Mouse (Mus musculus) adrenal gland (tissue): Measurements from ENCODE around the gene Arl4d.
"Not testable (repeated sequence)": the region's sequence is repeated elsewhere in the genome, so short reads cannot be mapped to it uniquely, and the experiment has no call there.

Experiments used
- intact Hi-C: fragments of 180-260 bp; cut with DNase I; formaldehyde crosslinking; loops from one replicate; pipeline ENCODE4 v1.15.1; 2025

Arl4d gene

GRCm38 (mm10) chr11:101645411-101646282 lies 19.7 kb upstream of the Arl4d start:
- intact Hi-C loops = not testable (repeated sequence)

- intact Hi-C loops = not testable (repeated sequence)
Measured at GRCm38 (mm10) chr11:101646283-101646794, 19.0 kb upstream of the Arl4d start.

DNA sequence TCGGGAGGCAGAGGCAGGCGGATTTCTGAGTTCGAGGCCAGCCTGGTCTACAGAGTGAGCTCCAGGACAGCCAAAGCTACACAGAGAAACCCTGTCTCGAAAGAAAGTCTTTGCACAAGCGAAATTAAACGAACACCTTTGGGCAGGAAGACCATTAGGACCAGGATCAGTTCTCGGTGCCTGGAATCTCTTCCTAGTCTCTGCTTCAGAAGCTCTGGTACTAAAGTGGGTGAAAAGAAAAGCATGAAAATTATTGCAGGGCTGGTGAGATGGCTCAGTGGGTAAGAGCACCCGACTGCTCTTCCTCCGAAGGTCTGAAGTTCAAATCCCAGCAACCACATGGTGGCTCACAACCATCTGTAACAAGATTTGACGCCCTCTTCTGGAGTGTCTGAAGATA lies 18.2 kb upstream of the Arl4d start:
- intact Hi-C loops = not testable (repeated sequence)

DNA sequence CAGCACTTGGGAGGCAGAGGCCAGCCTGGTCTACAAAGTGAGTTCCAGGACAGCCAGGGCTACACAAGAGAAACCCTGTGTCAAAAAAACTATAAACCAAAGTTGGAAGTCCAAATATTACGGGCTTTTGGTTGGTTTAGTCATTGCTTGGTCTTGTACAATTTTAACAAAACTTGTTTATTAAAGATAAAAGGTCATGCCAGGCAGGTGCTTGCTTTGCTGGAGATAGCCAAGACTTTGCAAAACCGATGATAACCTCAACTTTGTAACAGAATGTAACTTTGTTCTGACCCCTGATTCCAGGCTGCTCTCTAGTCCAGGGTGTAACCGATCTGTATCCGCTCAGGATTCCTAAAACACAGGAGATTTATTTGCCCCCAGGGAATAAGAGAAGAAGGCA lies 9.0 kb upstream of the Arl4d start:
- intact Hi-C loops = no loop called here

DNA sequence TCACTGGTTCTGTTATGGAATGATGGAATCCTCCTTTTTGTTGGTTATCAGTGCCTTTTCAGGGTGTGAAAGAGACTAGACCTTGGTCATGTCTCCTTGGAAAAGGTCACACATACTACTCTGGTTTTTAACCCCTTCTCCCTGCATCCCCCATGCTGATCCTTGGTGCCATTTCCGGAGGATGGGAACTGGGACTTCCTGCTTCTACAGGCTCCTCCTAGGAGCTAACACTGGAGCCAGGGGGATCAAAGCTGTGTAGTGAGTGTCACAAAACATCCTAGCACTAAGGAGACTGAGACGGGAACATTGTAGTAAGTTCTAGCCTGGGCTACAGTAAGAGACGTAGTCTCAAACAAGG lies 7.8 kb upstream of the Arl4d start:
- intact Hi-C loops = no loop called here

- intact Hi-C loops = loop anchor here (1.0 kb wide), 1 partner anchor 74 kb away; the partner anchor contains the start of gene Dhx8
Measured at GRCm38 (mm10) chr11:101657886-101658750, 7.2 kb upstream of the Arl4d start.

DNA sequence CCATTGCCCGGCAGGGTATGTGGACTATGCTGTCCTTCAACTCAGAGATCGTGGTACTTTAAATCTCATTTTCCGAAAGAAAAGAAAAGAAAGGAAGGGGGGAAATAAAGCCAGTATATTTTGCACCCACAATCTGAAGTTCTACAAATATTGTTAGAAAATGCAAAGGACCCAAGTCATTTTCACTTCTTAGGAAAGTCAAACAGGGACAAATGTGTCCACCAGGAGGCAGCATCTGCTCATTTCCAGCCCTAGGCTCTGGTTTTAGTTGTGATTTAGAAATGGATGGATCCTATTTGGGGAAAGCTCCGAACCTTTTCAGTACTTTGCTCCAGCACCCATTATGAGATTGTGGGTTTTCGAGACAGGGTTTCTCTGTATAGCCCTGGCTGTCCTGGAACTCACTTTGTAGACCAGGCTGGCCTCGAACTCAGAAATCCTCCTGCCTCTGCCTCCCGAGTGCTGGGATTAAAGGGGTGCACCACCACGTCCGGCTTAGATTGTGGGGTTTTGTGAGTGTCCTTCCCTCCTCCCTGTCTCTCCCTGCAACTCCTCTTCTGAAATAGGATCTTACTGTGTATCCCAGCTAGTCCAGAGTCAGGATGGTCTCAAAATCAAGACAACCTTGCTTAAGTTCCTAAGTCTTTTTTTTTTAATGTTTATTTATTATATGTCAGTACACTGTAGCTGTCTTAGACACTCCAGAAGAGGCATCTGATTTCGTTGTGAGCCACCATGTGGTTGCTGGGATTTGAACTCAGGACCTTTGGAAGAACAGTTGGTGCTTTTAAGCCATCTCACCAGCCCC lies 6.4 kb upstream of the Arl4d start:
- intact Hi-C loops = loop anchor here (1.0 kb wide), 1 partner anchor 73 kb away; the partner anchor contains the start of gene Dhx8

- intact Hi-C loops = no loop called here
Measured at GRCm38 (mm10) chr11:101661191-101661590, 4.2 kb upstream of the Arl4d start.

- intact Hi-C loops = loop anchor here (2.0 kb wide), 1 partner anchor 63 kb away; no protein-coding TSS in a partner anchor
Measured at GRCm38 (mm10) chr11:101661786-101662185, 3.6 kb upstream of the Arl4d start.

DNA sequence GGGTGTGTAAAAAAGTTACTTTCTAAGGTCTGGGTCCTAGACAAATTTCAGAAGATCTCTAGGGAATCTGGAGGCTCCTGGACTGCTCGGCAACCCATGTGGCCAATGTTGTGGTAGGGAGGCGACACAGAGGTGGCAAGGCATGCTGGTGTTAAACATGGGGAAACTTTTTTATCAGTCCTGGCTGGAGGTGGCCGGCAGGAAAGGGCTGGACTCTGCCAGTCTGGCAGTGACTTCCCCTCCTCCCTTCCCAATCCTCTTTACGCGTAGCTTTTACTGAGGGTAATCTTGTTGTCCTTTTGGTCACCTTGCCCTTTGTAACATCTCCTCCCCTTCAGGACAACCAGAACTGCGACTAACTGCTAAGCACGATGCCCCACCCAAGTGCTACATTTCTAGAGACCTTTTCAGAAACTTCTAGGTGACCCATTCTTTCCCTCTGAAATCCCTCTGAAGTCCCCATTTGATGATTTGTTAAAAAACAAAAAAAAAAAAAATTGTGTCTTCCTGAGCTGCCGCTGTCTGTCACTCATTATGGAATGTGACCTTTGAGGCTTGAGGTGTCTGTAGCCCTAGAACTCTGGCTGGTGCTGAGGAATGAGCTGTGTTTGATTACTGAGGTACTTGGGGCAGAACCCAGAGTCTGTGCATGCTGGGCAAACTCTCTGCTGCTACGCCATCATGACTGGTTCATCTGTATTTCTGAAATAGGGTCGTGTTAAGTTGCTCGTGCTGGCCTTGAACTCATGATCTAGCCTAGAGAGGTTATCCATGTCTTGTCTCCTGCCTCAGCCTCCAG lies 1.9 kb upstream of the Arl4d start:
- intact Hi-C loops = loop anchor here (2.0 kb wide), 1 partner anchor 61 kb away; no protein-coding TSS in a partner anchor

- intact Hi-C loops = no loop called here
Measured at GRCm38 (mm10) chr11:101665636-101665992, 273 bp downstream of the Arl4d start.

DNA sequence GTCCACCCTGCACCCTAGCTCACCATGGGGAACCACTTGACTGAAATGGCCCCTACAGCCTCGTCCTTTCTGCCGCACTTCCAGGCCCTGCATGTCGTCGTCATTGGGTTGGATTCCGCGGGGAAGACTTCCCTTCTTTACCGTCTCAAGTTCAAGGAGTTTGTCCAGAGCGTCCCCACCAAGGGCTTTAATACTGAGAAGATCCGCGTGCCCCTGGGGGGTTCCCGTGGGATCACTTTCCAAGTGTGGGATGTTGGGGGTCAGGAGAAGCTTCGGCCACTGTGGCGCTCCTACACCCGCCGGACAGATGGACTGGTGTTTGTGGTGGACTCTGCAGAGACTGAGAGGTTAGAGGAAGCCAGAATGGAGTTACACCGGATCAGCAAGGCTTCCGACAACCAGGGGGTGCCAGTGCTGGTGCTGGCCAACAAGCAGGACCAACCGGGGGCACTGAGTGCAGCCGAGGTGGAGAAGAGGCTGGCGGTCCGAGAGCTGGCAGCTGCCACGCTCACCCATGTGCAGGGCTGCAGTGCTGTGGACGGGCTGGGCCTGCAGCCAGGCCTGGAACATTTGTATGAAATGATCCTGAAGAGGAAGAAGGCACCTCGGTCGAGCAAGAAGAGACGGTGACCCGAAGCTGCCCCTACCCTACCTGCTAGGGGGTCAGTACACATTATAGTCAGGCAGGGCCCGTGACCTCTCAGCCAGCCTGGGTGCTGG lies 1.4 kb downstream of the Arl4d start:
- intact Hi-C loops = no loop called here

DNA sequence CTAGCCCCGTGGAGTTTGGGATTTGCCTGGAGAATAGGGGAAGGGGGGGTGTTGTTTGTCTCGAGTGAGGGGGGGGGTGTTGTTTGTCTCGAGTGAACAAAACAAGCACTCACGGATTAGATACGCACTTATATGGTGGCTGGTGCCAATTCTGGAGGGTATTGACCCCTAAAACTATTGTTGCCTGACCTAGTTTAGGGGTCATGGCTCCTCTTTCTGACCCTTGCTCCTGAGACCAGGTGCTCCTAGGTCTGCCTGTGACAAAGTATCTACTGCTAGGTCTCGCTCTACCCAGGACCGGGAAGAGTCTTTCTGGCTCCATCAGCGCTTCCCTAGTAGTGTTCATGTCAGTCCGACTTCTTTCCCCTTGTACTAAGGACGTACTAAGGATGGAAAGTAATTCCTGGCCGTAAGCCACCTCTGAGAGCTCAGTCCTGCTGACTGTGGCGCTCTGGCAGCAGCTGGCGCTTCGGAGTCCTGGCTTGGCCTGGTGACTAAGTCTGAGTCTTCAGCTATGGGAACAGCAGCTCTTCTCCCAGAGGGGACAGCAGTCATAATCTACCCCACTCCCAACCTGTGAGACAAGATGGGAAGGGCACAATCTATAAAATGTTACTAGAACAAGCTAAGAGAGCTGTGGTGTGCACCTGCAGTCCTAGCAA lies 2.7 kb downstream of the Arl4d start:
- intact Hi-C loops = no loop called here

- intact Hi-C loops = no loop called here
Measured at GRCm38 (mm10) chr11:101668546-101669261, 3.4 kb downstream of the Arl4d start.

GRCm38 (mm10) chr11:101670334-101670733 lies 5.0 kb downstream of the Arl4d start:
- intact Hi-C loops = no loop called here

GRCm38 (mm10) chr11:101671255-101671654 lies 5.9 kb downstream of the Arl4d start:
- intact Hi-C loops = no loop called here

- intact Hi-C loops = no loop called here
Measured at GRCm38 (mm10) chr11:101673010-101673642, 7.8 kb downstream of the Arl4d start.

GRCm38 (mm10) chr11:101674106-101674505 lies 8.8 kb downstream of the Arl4d start:
- intact Hi-C loops = no loop called here
